Mouse (Mus musculus): ENCODE measurements around the gene Ptgs1. TPM values are rescaled to one million over a fixed set of nuclear protein-coding genes. Genes with fewer than 3 reads are reported as not detected.

Gene Ptgs1
- total RNA-seq, 2 experiments from 2014 or later = 16.0 to 16.2 TPM

- no peak for DNase-seq (ENCODE audit: low spot score in 2 of 2)
- intact Hi-C loops (cut with DNase I) = no loop called here
Observed at GRCm38 (mm10) chr2:36238467-36238866, 8.2 kb downstream of the Ptgs1 start.

DNA sequence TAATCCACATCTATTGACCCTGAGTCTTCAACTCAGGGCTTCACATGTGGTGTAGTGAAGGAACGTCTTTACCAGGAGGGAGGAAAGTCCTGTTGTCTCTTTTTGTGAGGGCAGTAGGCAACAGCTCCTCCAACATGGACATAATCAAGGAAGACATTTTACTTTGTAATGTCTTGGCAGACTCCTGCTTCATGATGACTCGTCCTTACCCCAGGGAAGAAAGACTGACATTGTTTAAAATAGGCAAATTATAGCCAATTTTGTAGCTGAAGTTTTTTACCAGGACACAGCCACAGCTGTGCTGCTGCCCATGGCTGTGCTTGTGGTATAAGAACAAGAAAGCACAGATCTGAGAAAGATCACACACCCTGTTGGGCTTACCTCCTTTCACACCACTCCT is 8.7 kb downstream of the Ptgs1 start:
- no peak for DNase-seq (ENCODE audit: low spot score in 2 of 2)
- intact Hi-C loops (cut with DNase I) = no loop called here

- intact Hi-C loops (cut with DNase I) = no loop called here
- DNase-seq (ENCODE audit: low spot score in 2 of 2) = no peak
Observed at GRCm38 (mm10) chr2:36242514-36242913, 12.3 kb downstream of the Ptgs1 start.

DNA sequence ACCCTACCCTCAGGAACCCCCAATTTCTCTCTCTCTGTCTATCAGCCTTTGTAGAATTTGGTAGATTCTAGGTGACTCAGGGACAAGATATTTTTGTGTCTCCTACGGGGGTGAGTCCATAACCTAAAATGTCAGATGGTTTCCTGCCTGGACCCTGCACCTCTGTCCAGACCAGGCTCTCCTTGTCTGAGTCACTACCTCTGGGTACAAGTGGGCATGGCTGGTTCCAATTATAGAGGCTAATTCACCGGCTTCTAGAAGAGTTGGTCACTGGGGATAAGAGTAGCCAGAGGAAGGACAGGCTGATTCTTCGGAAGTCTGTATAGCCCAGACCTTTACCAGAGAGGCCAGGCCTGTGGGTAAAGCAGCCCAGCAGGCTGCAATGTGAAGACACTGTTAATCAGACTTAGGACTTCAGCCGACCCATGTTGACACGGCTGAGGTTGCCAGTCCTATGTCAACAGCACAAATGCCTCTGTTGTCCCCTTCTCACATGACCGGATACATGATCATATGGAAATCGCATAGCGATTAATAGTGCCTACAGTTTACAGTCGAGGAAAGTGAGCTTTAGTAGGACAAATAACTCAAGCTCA is 13.2 kb downstream of the Ptgs1 start:
- intact Hi-C loops (cut with DNase I) = no loop called here
- DNase-seq (ENCODE audit: low spot score in 2 of 2) = no peak

DNA sequence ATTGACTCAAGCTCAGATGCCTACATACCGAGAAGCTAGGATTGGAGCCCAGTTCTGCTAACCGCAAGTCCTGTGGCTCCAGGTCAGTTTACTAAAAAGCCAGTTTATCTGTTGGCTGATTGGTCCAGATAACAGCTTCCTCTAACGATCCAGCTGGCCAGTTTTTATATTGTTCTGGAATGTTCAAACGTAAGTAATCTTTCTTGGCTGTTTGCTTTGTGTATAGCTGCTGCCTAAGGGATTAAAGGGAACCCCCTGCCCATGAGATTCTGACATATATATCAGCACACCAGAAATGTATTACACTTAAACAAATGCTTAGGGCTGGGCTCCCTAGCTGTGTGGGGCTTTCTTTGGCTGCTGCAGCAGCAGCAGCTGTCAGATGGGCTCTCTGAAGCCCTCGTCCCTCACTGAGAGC is 13.7 kb downstream of the Ptgs1 start:
- DNase-seq (ENCODE audit: low spot score in 2 of 2) = no peak
- intact Hi-C loops (cut with DNase I) = no loop called here

DNA sequence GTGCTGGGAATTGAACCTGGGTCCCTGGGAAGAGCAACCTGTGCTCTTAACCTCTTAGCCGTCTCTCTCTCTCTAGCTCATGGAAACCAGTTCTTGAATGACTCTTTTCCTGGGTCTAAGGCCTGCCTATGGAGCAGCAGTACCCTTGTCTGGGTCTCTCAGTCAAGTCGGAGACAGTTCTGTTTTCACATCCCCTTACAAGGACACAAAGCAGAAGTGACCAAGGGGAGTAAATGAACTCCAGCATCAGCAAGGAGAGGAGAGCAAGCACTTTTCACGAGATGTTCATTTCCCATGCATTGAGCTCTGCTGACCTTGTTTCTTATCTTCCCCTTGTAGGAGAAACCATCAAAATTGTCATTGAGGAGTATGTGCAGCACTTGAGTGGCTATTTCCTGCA is 14.5 kb downstream of the Ptgs1 start:
- DNase-seq (ENCODE audit: low spot score in 2 of 2) = no peak
- intact Hi-C loops (cut with DNase I) = no loop called here

GRCm38 (mm10) chr2:36247964-36248363 is 17.7 kb downstream of the Ptgs1 start:
- intact Hi-C loops (cut with DNase I) = no loop called here
- no peak for DNase-seq (ENCODE audit: low spot score in 2 of 2)

DNA sequence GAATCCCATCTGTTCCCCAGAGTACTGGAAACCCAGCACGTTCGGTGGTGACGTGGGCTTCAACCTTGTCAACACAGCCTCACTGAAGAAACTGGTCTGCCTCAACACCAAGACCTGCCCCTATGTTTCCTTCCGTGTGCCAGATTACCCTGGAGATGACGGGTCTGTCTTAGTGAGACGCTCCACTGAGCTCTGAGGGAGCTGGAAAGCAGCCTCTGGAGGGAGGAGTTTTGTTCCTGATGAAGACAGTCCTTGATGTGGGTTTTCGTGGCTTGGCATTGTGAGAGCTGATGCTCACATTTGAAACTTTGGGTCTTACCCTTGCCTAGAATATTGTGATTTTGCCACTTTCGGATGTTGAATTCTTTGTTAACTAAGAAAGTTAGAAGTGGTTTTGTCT is 20.9 kb downstream of the Ptgs1 start:
- intact Hi-C loops (cut with DNase I) = no loop called here
- DNase-seq (ENCODE audit: low spot score in 2 of 2) = no peak

- DNase-seq (ENCODE audit: low spot score in 2 of 2) = no peak
- intact Hi-C loops (cut with DNase I) = no loop called here
Observed at GRCm38 (mm10) chr2:36252505-36252904, 22.3 kb downstream of the Ptgs1 start.

GRCm38 (mm10) chr2:36254445-36254844 is 24.2 kb downstream of the Ptgs1 start:
- intact Hi-C loops (cut with DNase I) = no loop called here
- DNase-seq (ENCODE audit: low spot score in 2 of 2) = no peak

DNA sequence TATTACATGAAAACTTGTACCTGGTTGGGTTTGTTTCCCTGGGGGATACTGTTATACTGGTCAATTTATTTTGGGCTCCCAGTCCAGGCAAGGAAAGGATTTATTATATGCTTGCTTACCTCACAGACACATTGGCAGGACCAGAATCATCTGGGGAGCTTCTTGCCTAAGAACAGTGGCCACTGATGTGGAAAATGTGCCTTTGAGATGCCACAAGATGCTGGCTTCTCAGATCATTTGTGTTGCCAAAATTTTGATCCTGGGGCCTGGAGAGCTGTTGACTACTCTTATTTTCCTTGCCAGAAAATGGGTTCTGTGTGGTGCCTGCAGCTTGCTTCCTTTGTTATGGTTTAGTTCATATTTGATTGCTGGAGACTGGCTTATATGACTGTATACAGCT is 26.7 kb downstream of the Ptgs1 start:
- intact Hi-C loops (cut with DNase I) = no loop called here
- no peak for DNase-seq (ENCODE audit: low spot score in 2 of 2)

- intact Hi-C loops (cut with DNase I) = no loop called here
- DNase-seq (ENCODE audit: low spot score in 2 of 2) = no peak
Observed at GRCm38 (mm10) chr2:36259382-36259781, 29.2 kb downstream of the Ptgs1 start.

GRCm38 (mm10) chr2:36259798-36260540 is 29.7 kb downstream of the Ptgs1 start:
- intact Hi-C loops (cut with DNase I) = no loop called here
- DNase-seq (ENCODE audit: low spot score in 2 of 2) = no peak

DNA sequence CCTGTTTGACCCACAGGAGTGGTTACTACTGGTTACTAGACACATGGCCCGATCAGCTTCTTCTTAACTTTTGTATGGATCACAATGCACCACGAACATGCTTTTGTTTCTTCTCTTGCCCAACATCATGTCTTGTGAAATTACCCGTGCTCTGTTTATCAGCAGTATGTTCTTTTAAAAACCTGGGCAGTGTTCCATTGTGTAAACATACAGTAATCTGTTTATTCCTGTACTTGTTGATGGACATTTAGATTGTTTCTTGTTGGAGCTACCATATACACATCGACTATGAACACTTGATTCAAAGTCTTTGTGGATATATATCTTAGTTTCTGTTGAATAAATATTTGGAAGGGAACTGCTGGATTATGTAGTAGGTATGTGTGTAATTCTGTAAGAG is 31.8 kb downstream of the Ptgs1 start:
- DNase-seq (ENCODE audit: low spot score in 2 of 2) = no peak
- intact Hi-C loops (cut with DNase I) = no loop called here

GRCm38 (mm10) chr2:36269458-36269857 is 39.2 kb downstream of the Ptgs1 start:
- DNase-seq (ENCODE audit: low spot score in 2 of 2) = no peak
- intact Hi-C loops (cut with DNase I) = no loop called here

DNA sequence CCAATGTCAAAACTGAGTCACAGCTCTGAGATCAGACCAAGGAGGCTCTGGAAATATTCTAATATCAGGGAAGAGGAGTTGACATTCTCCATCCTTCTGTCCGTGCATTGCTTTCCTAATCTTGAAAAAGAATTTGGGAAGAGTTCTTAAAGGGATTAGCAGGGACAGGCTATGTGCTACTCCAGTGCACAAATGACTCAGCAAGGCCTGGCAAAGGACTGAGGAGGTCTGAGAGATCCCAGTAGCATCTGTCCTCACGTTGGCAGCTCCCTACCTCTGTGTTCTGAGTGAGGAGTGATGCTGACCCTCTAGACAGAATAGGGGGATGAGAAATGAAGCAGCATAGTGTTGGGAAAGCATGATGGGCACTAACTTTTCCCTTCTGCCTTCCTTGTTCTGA is 40.0 kb downstream of the Ptgs1 start:
- no peak for DNase-seq (ENCODE audit: low spot score in 2 of 2)
- intact Hi-C loops (cut with DNase I) = no loop called here

DNA sequence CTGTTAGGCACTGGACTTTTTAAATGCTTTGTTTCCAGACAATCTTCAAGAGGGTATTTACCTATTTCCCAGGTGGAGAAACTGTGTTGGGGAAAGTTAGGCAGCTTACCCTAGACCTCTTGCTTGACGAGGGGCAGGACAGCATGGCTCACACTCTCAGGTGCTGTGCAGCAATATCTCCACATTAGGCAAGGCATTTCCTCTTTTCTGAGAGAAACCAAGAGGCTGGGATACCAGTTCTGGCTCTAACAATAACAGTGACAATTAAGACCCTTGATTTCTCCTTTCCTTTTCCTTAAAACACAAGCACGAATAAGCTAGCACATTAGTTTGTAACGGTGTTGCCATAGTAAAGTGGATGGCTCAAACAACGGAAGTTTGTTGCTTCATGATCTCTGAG is 40.9 kb downstream of the Ptgs1 start:
- DNase-seq (ENCODE audit: low spot score in 2 of 2) = no peak
- intact Hi-C loops (cut with DNase I) = no loop called here

DNA sequence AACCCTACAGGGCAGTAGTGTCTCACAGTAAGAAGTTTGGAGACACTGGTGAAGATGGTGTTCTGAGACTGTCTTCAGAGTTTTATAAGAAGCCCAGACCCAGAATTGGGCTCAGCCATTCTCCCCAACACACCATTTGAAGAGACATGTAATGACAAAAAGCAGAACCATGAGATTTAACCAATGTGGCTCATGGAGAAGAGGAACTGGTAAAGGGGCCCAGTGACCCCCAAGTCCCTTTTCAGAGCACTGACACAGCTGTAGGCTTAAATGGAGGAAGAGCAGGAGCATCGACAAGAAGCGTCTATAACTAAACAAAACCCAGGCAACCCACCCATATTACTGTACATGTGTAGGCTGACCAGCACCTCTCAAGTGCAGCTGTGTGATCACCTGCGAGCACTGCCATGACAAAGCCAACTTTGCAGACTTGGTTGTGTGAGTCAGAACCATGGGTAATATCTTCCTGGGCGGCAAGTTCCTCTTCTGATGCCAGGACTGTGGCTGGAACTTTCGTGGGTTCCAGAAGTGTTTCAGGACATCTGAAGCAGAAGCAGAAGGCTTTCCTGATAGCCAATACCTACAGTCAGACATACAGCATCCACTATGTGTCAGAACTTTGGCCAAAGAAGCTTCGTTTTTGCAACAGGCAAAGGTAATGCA is 42.2 kb downstream of the Ptgs1 start:
- intact Hi-C loops (cut with DNase I) = no loop called here
- no peak for DNase-seq (ENCODE audit: low spot score in 2 of 2)

DNA sequence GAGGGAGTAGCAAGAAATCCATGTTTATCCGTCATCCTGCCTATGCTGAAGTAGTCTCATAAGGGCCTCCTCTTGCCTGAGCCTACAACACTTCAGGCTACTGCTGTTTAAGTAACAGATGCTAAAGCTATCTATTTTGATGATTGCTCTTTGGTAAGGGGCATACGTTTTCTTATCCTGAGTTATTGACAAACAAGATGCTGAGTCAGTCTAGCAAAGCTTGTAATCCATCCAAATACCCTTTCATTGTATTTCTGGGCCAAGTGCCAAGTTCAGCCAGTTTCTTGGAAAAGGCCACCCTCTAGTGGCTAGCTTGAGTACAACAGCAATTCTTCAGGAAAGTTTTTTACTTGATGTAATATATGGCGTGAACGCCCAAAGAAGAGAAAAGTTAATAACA is 46.2 kb downstream of the Ptgs1 start:
- intact Hi-C loops (cut with DNase I) = loop anchor here (5.0 kb wide), 1 partner anchor 269 kb away; no protein-coding TSS in a partner anchor

DNA sequence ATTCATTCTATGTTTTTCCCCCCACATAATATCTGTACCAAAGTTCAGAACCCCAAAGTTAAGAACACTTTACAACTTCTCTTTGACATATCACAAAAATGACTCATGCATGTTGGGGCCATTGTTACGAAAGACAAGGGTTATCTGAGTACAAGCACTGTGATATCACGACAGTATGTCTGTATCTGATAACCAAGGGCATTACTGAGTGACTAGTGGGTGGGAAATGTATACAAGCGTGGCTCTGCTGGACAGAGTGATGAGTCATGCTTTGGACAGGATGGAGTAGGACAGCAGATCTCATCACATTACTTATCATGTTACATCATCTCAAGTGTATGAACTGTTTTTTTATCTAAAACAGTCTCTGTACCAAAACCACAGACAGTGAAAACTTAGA is 48.5 kb downstream of the Ptgs1 start:
- DNase-seq (ENCODE audit: low spot score in 2 of 2) = no peak
- intact Hi-C loops (cut with DNase I) = loop anchor here (5.0 kb wide), 1 partner anchor 271 kb away; no protein-coding TSS in a partner anchor

More for the DNA sequence above, 46.2 kb downstream of the Ptgs1 start:
- DNase-seq (ENCODE audit: low spot score in 2 of 2) = peak; percentile 74 to 76

DNA sequence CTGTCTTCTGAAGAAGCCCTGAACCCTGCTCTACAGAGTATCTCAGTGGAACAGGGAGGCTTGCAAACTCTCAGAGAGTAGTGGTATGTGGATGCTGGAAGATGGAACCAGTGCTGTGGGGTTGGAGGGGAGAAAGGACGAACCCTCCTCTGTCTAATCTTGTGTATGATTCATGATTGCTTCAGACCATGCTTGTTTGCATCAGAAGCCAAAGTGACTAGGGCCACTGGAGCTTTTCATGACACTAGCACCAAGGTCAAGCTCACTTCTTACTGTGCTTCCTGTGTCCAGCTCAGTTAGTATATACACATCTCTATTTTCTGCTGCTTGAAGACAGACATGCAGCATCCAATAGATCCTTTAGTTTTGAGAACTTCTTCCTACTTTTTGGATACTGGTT is 50.9 kb downstream of the Ptgs1 start:
- no peak for DNase-seq (ENCODE audit: low spot score in 2 of 2)
- intact Hi-C loops (cut with DNase I) = no loop called here
